Comparison of ENCODE assay signal across 10 mouse cellular contexts in the genomic region with DNA sequence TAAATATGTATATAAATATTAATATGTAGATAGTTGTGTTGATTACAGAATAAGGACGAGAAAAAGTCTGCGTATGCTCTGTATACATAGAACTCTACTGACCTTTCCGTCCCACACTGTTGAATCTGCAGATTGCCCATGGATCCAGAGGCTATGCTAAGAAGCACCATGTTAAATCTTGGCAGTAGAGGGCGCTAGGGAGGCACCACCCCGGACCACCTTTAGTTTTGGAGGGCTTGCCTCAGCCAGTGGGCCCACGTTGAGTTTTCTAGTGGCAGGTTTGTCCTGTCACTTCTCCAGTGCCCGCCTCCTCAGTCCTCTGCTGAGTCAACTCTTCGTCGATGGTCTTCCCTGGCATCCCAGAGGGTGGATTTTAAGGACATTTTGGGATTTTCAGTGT. TPM values are rescaled to one million over a fixed set of nuclear protein-coding genes. Genes with fewer than 3 reads are reported as not detected.
A peak's percentile ranks its signal among the peaks of the same experiment; 100 is the strongest.
DNase-seq lines count a peak whose midpoint lies in the region; ATAC-seq and TF ChIP-seq lines count a peak whose summit lies in the region.
"Had no signal": no experiment of that assay in that cellular context is flagged by ENCODE, and none has a peak within 500 bp of the region (broad histone marks: within the 10 kb centered on the region; RNA-seq: fewer than 3 reads in every experiment).

No protein-coding gene starts in this region.

- 0 out of 2 replicates have a peak overlapping the region, but pooled peaks have one; percentile 22 for H3K9ac ChIP-seq in ES-E14 (ENCODE audit: insufficient read depth, low read depth, low read length, poor library complexity, severe bottlenecking)
- H3K9ac ChIP-seq in liver, postnatal 0 days (replicated peaks), result no peak overlapping the region
- H3K9ac ChIP-seq: neural tube, embryonic 12.5 days had no signal

- peak; percentile 36; the same call in 1 of the 2 replicates for TF ChIP-seq CTCF in kidney, adult 2 months (conservative IDR thresholded peaks at IDR 0.05; ENCODE audit: insufficient read depth, insufficient read length, low read depth, low read length)
- peak; percentile 69 for TF ChIP-seq CTCF in liver, postnatal 0 days (IDR thresholded peaks at IDR 0.05; ENCODE audit: low read depth)

- no peaks in the 10 kb centered on the region for H3K36me3 ChIP-seq in kidney, adult 2 months (ENCODE audit: control insufficient read depth, insufficient read depth, low read length)
- H3K36me3 ChIP-seq in ES-E14 (ENCODE audit: control insufficient read depth, insufficient read depth, low read length, poor library complexity, severe bottlenecking), result no peaks in the 10 kb centered on the region
- H3K36me3 ChIP-seq in liver, postnatal 0 days (replicated peaks; ENCODE audit: insufficient read depth, low read length), result no peaks in the 10 kb centered on the region
- H3K36me3 ChIP-seq: neural tube, embryonic 12.5 days had no signal

- no peak for TF ChIP-seq POLR2A in kidney, adult 2 months (IDR thresholded peaks at IDR 0.05; ENCODE audit: low read depth, low read length)

- H3K4me2 ChIP-seq in liver, postnatal 0 days (ENCODE audit: low read depth, low read length), result no peak overlapping the region
- H3K4me2 ChIP-seq: neural tube, embryonic 12.5 days had no signal

- 67% methylated on average over 9 of the region's 9 CpGs for WGBS in kidney, adult 2 months
- 52% methylated on average over 9 of the region's 9 CpGs for WGBS in liver, postnatal 0 days (ENCODE audit: insufficient replicate concordance)

- no peaks in the 10 kb centered on the region for H3K27me3 ChIP-seq in kidney, adult 2 months (replicated peaks; ENCODE audit: control insufficient read depth, insufficient read depth, low read length)
- H3K27me3 ChIP-seq in liver, postnatal 0 days (ENCODE audit: insufficient read depth, low read length), result no peaks in the 10 kb centered on the region
- H3K27me3 ChIP-seq: neural tube, embryonic 12.5 days had no signal

- DNase-seq in kidney, adult 2 months, result no peak
- DNase-seq in kidney, postnatal 10 days, result no peak
- peak; percentile 40 for DNase-seq in 416B (ENCODE audit: low read depth)
- DNase-seq in ES-E14 (ENCODE audit: low read depth, low spot score), result peak; percentile 68
- no peak for DNase-seq in liver, postnatal 0 days
- DNase-seq in adrenal gland, postnatal 4 days (ENCODE audit: low spot score in 2 of 2), result no peak
- no peak for DNase-seq in ovary, adult 18-20 months (ENCODE audit: low spot score)
- no peak for DNase-seq in left cerebral cortex, adult 8-10 months (ENCODE audit: low spot score in 2 of 2)
- DNase-seq: cerebellum, adult 8-10 months had no signal

- ATAC-seq in liver, postnatal 0 days, result no peak

- no peak for TF ChIP-seq EP300 in liver, postnatal 0 days (IDR thresholded peaks at IDR 0.05; ENCODE audit: low read depth)

- no peaks in the 10 kb centered on the region for H3K4me1 ChIP-seq in kidney, adult 2 months (ENCODE audit: control insufficient read depth, insufficient read depth, low read length)
- no peaks in the 10 kb centered on the region for H3K4me1 ChIP-seq in ES-E14 (ENCODE audit: control insufficient read depth in 2 of 2, insufficient read depth in 2 of 2, low read length in 2 of 2, poor library complexity in 1 of 2)
- peaks cover 6% of the 10 kb centered on the region for H3K4me1 ChIP-seq in liver, postnatal 0 days (ENCODE audit: insufficient read depth)
- H3K4me1 ChIP-seq: neural tube, embryonic 12.5 days had no signal

- in situ Hi-C loops in ES-E14 (cut with MboI; ENCODE audit: low sequenced_read_pairs in 2 of 2, unreplicated experiment in 2 of 2), result no loop called here

- H3K9me3 ChIP-seq in ES-E14 (ENCODE audit: control insufficient read depth, insufficient read depth, low read depth, low read length), result no peaks in the 10 kb centered on the region
- no peaks in the 10 kb centered on the region for H3K9me3 ChIP-seq in liver, postnatal 0 days (ENCODE audit: low read length)
- H3K9me3 ChIP-seq: neural tube, embryonic 12.5 days had no signal

- no peak overlapping the region for H3K27ac ChIP-seq in kidney, adult 2 months (ENCODE audit: insufficient read depth, low read depth, low read length)
- no peak overlapping the region for H3K27ac ChIP-seq in ES-E14 (ENCODE audit: insufficient read depth, low read depth, low read length, poor library complexity, severe bottlenecking)
- no peak overlapping the region for H3K27ac ChIP-seq in liver, postnatal 0 days (ENCODE audit: low read depth)
- H3K27ac ChIP-seq: neural tube, embryonic 12.5 days had no signal

- no peak overlapping the region for H3K4me3 ChIP-seq in kidney, adult 2 months (ENCODE audit: insufficient read depth, low read depth, low read length)
- H3K4me3 ChIP-seq in ES-E14 (ENCODE audit: insufficient read depth in 1 of 2, low read depth in 1 of 2, low read length in 2 of 2, poor library complexity in 1 of 2, severe bottlenecking in 1 of 2), result 0 out of 4 replicates have a peak overlapping the region, but pooled peaks of 1 of the 2 experiments have one; percentile 8
- no peak overlapping the region for H3K4me3 ChIP-seq in liver, postnatal 0 days (ENCODE audit: low read depth, low read length)
- H3K4me3 ChIP-seq: neural tube, embryonic 12.5 days had no signal

TF ChIP-seq in ES-E14, 5 proteins besides CTCF, POLR2A, EP300 and RAD21:
- TF ChIP-seq MAFK (IDR thresholded peaks at IDR 0.05; ENCODE audit: insufficient read depth, low read depth, low read length) (no peak), ZC3H11A (IDR thresholded peaks at IDR 0.05; ENCODE audit: borderline replicate concordance, low read depth, low read length) (peak; percentile 52; the same call in 1 of the 2 replicates)

RNA-seq across cellular contexts. Expression of a gene that starts 11.9 kb away (rescaled TPM):
- polyA plus RNA-seq in kidney, adult 2 months (2012; rRNA removed), result 42.2 and 43.6 TPM in 2 replicates
- 20.1 and 22.2 TPM in 2 replicates for total RNA-seq in ES-E14 (2012; rRNA removed)
- polyA plus RNA-seq in liver, postnatal 0 days (2015; fragmentation: Nextera tagmentation; extraction: Ambion mirVana), result 6.0 and 6.2 TPM in 2 replicates
- total RNA-seq in adrenal gland, postnatal 4 days (2021), result 10 to 100 TPM; 51.7 to 62.4 TPM
- 10 to 100 TPM; 69.0 to 81.1 (median 75.8) TPM for total RNA-seq in left cerebral cortex, adult 8-10 months (2022)

RNA-seq across cellular contexts. Expression of a gene that starts 56.6 kb away (rescaled TPM):
- 12.7 and 19.1 TPM in 2 replicates for polyA plus RNA-seq in kidney, adult 2 months (2012; rRNA removed)
- 17.2 and 38.2 TPM in 2 replicates for total RNA-seq in ES-E14 (2012; rRNA removed)
- polyA plus RNA-seq in liver, postnatal 0 days (2015; fragmentation: Nextera tagmentation; extraction: Ambion mirVana), result 12.4 and 19.4 TPM in 2 replicates
- total RNA-seq in adrenal gland, postnatal 4 days (2021), result 10 to 100 TPM; 15.7 to 17.1 TPM
- 1 to 10 TPM; 5.8 to 8.1 (median 7.8) TPM for total RNA-seq in left cerebral cortex, adult 8-10 months (2022)

Comparison
In these comparisons a context has a peak if more than half of its experiments do, and no peak if none do; other contexts are left out.
1. DNase-seq: peak in 416B (single experiment) and ES-E14 (single experiment); none in kidney, adult 2 months (single experiment), kidney, postnatal 10 days (single experiment), liver, postnatal 0 days (single experiment), adrenal gland, postnatal 4 days (0 of 2), ovary, adult 18-20 months (single experiment) and left cerebral cortex, adult 8-10 months (0 of 2).